Mouse (Mus musculus): ENCODE measurements around the gene Urad.

Urad gene

DNA sequence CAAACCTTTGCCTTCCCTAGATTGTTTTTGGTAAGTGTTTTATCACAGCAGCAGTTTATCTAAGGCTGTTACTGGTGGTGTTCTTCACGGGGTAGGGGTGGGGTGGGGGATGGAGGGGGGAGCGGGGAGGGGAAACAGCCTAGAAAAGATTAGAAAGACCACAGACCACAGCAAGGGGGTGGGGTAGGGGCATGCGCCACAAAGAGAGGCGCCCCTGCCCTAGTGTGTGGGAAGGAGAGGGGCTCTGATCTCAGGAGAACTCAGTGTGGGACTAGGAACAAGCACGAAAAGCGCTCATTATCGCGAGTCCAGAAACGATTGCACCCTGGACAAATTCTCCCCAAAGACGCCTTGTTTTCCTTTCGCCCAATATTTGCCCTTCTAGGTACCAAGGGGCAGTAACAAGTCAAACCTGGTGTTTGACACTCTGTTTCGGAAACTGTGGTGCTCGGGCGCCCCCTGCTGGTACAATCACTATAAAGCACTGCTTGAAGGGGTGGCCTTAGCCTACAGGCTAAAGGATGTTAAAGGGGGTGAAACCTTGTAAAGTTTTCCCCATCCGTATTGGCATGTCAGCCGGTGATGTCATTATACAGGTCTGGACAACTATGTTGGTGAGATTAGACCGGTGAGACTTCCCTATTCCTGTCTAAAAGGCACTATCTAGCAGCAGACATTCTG lies 1.1 kb upstream of the Urad start:
- DNase-seq = peak; percentile 52 to 81

- DNase-seq = no peak
These were observed 2.6 kb downstream of the Urad start for GRCm38 (mm10) chr5:147319653-147320052.

DNA sequence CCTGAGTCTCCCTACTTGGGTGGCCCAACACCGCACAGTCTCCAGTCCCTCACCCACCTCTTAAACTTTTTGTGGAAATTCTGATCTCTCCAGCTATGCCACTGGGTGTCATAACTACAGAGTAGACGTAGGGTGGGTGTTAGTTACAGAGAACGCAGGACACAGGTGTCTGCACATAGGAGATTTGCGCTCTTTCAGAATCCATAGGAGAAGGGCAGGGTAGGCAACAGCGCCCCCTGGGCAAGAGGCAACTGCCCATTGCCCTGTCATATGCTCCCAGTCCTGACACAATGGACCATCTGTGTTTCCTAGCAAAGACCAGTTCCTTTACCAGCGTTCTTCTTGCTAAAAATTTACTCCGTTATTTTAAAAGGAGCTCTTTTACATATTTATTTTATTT lies 4.2 kb downstream of the Urad start:
- no peak for DNase-seq

DNA sequence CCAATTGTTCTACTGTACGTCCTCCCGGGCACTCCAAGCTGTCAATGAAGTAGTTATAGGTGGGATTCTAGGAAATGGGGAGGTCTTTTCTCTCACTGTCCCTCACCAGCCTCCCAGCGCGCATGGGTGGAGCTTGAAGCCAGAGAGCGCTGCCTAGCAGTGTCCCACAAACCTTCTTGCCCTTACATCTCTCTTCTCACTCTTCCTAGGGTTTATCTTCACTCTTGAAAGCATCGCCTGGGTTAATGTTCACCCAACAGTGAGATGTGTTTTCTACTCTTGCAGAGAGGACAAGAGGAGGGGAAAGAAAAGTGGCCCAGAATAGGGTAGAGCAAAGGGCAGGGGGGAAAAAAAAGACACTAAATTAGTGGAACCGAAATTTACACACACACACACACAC lies 4.9 kb downstream of the Urad start:
- DNase-seq = no peak

GRCm38 (mm10) chr5:147315432-147316075 lies 6.7 kb downstream of the Urad start:
- no peak for DNase-seq

DNA sequence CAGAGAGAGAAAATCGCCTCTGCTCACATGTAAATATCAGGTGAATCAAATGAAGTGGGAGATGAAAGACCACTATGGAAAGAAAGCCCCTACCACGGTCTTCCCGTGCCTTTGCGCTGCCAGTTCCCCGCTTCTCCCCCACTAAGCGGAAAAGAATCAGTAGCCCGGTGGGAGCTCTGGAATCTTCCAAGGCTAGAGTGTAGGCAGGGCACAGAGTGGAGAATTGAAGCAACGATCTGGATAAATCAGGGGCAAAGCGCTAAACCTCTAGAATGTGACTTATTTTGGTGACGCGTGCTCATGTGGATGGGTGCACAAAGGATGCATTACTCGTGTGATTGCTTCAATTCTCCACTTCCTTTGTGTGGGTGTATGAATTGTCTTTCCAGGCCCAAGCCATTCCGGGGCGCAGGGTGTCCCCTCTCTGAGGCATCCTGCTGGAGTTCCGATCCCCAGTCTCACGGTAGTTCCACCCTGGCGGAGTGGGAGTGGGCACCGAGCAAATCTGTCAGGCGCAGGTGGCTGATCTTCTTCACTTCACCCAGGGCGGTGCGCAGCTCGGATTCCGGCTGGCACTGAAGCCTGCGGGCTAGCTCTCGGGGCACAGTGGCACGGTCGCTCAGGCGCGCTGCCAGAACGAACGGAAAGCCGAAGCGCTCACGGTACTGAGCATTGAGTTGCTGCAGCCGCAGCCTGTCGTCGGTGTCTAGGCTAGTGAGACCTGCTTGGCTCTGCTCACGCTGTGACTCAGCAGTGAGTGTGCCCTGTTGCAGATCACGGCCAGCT lies 7.4 kb downstream of the Urad start:
- DNase-seq = no peak

- no peak for DNase-seq
These were observed 9.2 kb downstream of the Urad start for GRCm38 (mm10) chr5:147312830-147313685.

GRCm38 (mm10) chr5:147309786-147310185 lies 12.5 kb downstream of the Urad start:
- no peak for DNase-seq

- no peak for DNase-seq
These were observed 13.8 kb downstream of the Urad start for GRCm38 (mm10) chr5:147308451-147308850.

DNA sequence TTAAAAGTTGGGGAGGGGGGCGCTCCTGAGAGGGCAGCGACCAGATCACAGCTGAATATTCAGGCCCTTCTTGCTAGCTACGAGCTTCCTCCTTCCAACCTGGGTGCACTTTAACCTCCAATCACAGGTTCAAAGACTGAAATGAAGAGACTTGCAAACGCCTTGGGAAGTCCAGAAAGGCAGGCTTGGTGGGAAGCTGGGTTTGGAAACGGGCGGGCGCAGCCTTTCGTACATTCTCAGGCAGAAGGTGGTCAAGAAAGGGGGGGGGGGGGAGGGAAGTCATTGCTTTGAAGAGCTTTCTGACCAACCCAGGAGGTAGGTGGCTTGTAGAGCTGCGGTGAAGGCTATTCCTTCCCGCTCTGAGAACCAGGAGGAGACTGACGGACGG lies 14.8 kb downstream of the Urad start:
- DNase-seq = no peak

GRCm38 (mm10) chr5:147306638-147307397 lies 15.4 kb downstream of the Urad start, which contains the start of gene Cdx2:
Cdx2 (minus strand) TSS chr5:147307270.
- DNase-seq = no peak

- no peak for DNase-seq
These were observed 16.2 kb downstream of the Urad start for GRCm38 (mm10) chr5:147305856-147306637.

- no peak for DNase-seq
These were observed 17.1 kb downstream of the Urad start for GRCm38 (mm10) chr5:147305166-147305565.

GRCm38 (mm10) chr5:147304276-147305155 lies 17.7 kb downstream of the Urad start:
- DNase-seq = no peak

GRCm38 (mm10) chr5:147302746-147303400 lies 19.4 kb downstream of the Urad start:
- no peak for DNase-seq

DNA sequence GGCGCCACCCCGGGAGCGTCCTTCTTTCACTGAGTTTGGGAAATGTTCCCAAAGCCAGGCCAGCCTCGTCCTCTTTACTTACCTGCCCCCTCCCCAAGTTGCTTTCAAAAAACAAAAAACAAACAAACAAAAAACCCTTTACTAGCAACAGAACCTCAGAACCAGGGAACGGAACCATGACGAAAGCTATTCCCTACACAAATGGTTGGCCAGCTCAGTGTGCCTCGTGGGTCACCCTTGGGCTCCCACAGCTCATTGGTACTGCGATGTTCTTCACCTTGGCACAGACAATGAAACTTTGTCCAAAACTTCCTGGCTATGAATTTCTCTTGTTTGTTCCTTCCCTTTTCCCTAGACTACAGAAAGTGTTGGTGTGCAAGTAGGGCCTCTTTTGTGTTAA lies 20.1 kb downstream of the Urad start:
- DNase-seq = no peak

DNA sequence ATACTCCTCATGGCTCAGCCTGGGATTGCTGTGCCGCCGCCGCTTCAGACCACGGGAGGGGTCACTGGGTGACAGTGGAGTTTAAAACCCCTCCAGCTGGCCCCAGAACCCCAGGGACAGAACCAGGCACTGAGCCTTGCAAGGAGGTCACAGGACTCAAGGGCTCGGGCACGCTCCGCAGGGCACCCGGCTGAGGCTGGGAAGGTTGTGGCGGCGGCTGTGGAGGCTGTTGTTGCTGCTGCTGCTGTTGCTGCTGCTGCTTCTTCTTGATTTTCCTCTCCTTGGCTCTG lies 20.5 kb downstream of the Urad start:
- DNase-seq = no peak

DNA sequence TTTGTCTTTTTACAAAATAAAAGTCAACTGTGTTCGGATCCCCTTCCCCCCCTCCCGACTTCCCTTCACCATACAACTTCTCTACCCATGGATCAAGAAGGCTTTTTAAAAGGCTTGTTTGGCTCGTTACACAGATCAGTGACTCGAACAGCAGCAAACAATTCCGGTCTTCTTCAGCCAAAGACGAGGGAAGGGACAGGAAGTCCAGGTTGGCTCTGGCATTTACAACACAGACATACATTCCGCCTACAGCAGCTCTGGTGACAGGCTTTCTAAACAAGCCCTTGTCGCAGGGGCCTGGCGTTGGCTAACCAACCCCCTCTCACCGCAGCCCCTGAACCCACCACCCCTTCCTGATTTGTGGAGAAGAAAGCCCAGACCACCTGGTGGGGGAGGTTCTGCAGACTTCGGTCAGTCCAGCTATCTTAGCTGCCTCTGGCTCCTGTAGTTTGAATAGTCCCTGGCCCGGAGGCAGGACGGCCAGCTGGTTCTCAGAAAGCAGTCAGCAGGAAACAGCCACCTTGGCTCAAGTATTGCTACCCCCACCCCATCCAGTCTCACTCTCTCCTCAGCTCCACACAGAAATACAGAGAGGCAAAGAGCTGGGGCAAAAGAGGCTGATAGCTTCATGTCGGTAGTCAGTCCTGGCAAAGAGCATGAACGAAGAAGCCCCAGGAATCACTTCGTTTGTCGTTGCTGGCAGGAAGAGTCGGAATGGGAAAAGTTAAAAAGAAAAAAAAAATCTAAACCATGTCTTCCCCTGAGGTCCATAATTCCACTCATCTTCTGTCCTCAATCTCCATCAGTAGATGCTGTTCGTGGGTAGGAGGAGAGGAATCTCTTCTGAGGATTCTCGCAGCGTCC lies 21.1 kb downstream of the Urad start:
- DNase-seq = no peak

DNA sequence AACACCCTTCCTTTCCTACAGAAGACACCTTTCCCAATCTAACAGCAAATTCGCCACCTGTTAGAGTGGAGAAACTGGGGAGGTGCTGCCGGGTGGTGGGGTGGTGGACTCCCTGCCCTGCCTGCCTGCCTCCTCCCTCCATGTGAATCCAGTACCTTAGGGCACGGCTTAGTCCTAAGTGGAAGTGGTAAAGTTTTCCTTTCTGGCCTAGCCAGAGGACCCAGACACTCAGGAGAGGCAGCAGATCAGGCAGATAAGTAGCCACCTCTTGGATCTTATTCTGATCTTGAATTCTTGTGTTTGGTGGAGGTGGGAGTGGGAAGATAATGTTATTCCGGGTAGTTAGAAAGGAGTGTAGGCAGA lies 22.3 kb downstream of the Urad start:
- DNase-seq = no peak

Data from spleen, adult 18-20 months (tissue).